Mouse (Mus musculus) intestine, embryonic 16.5 days (tissue): Measurements from ENCODE around the gene S100a11. TPM values are rescaled to one million over a fixed set of nuclear protein-coding genes. Genes with fewer than 3 reads are reported as not detected.
A peak's percentile ranks its signal among the peaks of the same experiment; 100 is the strongest.
"Not testable (repeated sequence)": the region's sequence is repeated elsewhere in the genome, so short reads cannot be mapped to it uniquely, and the experiment has no call there.

Experiments
- ATAC-seq: fragments of 200-750 bp; cut with Nextera tagmentation; 2 replicates; pipeline ENCODE4 v1.8.0; 2017; ENCODE audit warnings: moderate TSS enrichment, moderate library complexity
- H3K27ac ChIP-seq: fragments of 300-500 bp; sonication (generic); 2 replicates; pipeline ENCODE4 v1.5.1; 2014; ENCODE audit warnings: mild to moderate bottlenecking, low read length
- H3K27me3 ChIP-seq: fragments of 300-500 bp; sonication (generic); replicated peaks from 2 replicates; pipeline ENCODE4 v1.6.1; 2014; ENCODE audit warnings: low read length, control low read depth, mixed read lengths; ENCODE audit not compliant: control insufficient read depth, insufficient read depth
- H3K36me3 ChIP-seq: fragments of 300-500 bp; sonication (generic); 2 replicates; pipeline ENCODE4 v1.6.1; 2014; ENCODE audit warnings: low read length, control low read depth; ENCODE audit not compliant: control insufficient read depth, insufficient read depth
- H3K4me1 ChIP-seq: fragments of 300-500 bp; sonication (generic); 2 replicates; pipeline ENCODE4 v1.6.1; 2014; ENCODE audit warnings: low read length, control low read depth, mixed read lengths; ENCODE audit not compliant: control insufficient read depth, insufficient read depth
- H3K4me2 ChIP-seq: fragments of 300-500 bp; sonication (generic); 2 replicates; pipeline ENCODE4 v1.6.1; 2014; ENCODE audit warnings: low read depth, low read length, control low read depth
- H3K4me3 ChIP-seq: fragments of 300-500 bp; sonication (generic); 2 replicates; pipeline ENCODE4 v1.5.1; 2014; ENCODE audit warnings: mild to moderate bottlenecking, low read length
- H3K9ac ChIP-seq: fragments of 300-500 bp; sonication (generic); 2 replicates; pipeline ENCODE4 v1.6.1; 2014; ENCODE audit warnings: low read depth, low read length
- H3K9me3 ChIP-seq: fragments of 300-500 bp; sonication (generic); 2 replicates; pipeline ENCODE4 v1.6.1; 2016; ENCODE audit warnings: low read length, control low read depth; ENCODE audit not compliant: control insufficient read depth
- WGBS: fragments of 180-500 bp; shearing (Covaris S2); extraction: QIAGEN DNeasy Blood & Tissue Kit; methylation state at CpG from one replicate; pipeline ENCODE4 v1.1.7; 2014; 5-methylcytosine and 5-hydroxymethylcytosine counted together
- polyA plus RNA-seq: library from polyadenylated mRNA; unstranded; fragments of >200 nt; fragmentation: Nextera tagmentation; extraction: Ambion mirVana; gene quantifications from 2 replicates; pipeline ENCODE4 v1.2.1, GENCODE M21; 2015

S100a11 gene
- polyA plus RNA-seq, 1 experiment from 2014 or later = 730 TPM

DNA sequence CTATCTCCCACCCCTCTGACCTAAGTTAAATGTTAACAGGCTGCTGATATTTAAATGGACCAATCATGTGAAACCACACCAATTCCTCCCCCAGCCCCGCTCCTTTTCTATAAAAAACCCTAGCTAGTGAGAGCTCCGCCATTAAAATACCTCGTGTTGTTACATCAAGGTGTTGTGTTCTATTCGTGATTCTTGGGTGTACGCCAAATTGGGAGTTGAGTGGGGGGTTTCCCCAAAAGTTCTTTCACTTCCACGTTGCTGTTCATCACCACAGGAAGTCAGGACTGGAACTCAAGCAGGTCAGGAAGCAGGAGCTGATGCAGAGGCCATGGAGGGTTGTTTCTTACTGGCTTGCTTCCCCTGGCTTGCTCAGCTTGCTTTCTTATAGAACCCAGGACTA is 23.9 kb downstream of the S100a11 start:
- not testable (repeated sequence) for H3K9ac ChIP-seq, H3K27ac ChIP-seq, H3K4me1 ChIP-seq, H3K36me3 ChIP-seq, H3K4me2 ChIP-seq, H3K9me3 ChIP-seq, H3K27me3 ChIP-seq, H3K4me3 ChIP-seq, ATAC-seq
- WGBS = 77% methylated on average over 6 of the region's 6 CpGs

DNA sequence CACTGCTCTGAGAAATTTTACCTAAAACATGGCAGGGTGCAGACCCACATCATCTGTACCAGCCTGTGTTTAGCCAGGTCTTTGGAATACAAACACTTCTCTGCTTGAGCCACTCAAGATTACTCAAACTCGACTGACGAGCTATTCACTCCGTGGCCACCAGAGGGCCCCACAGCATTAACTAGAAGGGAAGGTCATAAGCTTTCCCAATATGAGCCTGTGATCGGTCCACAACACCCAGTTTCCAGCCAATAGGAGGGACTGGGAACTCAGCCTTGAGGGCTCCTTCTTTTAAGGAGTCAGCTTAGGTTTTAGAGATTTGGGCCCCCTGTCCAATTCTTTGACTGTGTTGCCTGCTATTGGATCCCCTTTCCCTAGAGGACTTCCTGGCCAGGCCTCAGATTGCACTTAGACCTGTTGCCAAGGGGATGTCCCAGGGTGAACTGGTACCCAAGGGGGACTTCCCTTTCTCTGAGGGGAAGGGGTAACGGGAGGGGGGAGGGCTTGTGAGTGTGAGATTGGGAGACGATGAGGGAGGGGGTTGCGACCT is 26.9 kb downstream of the S100a11 start:
- no peak overlapping the region for H3K27ac ChIP-seq
- H3K4me2 ChIP-seq = no peak overlapping the region
- no peaks in the 10 kb centered on the region for H3K36me3 ChIP-seq
- no peaks in the 10 kb centered on the region for H3K4me1 ChIP-seq
- peak; percentile 67 for ATAC-seq
- no peaks in the 10 kb centered on the region for H3K27me3 ChIP-seq
- whole genome bisulfite sequencing = 34% methylated on average over 7 of the region's 7 CpGs
- no peak overlapping the region for H3K9ac ChIP-seq
- H3K9me3 ChIP-seq = no peaks in the 10 kb centered on the region
- no peak overlapping the region for H3K4me3 ChIP-seq

DNA sequence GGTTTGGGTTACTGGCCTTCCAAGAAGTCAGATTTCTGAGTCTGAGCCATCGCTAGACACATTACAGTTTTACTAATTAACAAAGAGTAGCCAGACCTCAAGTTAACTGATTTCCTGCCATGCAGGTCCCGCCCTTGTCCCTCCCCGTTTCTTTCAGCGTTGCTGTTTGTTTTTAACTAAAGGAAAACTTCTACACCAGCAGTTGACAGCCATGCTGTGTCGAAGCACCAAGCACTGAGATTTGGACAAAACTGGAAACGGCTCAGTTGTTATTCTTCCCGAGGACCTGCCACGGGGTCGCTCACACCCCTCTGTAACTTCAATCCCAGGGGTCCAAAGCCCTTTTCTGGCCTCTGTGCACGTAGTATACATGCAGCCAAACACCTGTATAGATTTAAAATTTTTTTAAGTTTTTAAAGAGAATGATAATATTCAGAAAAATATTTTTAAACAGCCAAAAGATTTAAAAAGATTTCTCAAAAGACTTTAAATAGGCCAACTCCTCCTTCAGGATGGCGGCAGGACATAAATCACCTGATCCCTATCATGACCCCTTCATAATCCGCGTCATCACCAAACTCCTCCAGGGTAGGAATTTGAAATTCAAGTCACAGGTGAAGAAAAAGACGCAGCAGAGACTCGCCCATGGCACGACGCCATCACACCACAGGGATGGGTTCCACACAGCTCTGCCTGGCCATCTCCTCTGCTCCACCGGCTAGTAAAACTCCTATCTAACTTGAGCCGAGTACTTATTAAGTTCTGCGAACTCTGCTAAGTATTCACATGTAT is 27.7 kb downstream of the S100a11 start:
- Histone ChIP-seq H3K9me3 (no peaks in the 10 kb centered on the region), H3K4me1 (peaks cover 3% of the 10 kb centered on the region; the same call in 1 of the 2 replicates), H3K4me3 (no peak overlapping the region), H3K27me3 (no peaks in the 10 kb centered on the region), H3K27ac (no peak overlapping the region), H3K9ac (no peak overlapping the region), H3K4me2 (no peak overlapping the region), H3K36me3 (no peaks in the 10 kb centered on the region)
- no peak for ATAC-seq
- WGBS = 76% methylated on average over 20 of the region's 20 CpGs

DNA sequence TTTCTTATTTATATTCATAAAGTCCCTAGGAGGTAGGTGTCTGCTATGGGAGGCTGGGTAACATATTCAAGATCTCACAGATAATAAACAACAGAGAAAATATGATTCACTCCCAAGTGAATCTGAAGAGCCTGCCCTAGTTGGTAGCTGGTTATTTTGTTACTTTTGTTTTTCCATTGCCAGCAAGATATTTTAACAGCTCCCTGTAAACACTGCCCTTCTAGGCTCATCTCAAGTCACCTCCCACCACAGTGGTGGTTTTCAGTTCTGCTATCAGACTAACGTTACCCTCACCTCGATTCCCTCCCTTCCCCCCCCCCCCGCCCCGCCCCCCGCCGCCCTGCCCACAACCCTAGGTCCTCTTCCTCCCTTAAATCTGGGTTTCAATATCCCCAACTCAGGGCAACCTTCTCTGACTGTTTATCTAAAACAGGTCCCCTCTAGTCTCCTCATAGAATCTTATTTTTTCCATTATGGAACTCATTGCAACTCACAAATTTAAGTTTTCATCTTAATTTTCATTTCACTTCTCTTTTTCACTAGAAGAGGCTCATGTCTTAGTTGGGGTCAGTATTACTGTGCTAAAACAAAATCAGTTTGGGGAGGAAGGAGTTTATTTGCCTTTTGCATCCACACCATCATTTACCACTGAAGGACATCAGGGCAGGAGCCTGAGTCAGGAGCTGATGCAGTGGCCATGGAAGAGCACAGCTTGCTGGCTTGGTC is 28.4 kb downstream of the S100a11 start:
- H3K27me3 ChIP-seq = no peaks in the 10 kb centered on the region
- H3K4me2 ChIP-seq = no peak overlapping the region
- no peak overlapping the region for H3K4me3 ChIP-seq
- H3K27ac ChIP-seq = no peak overlapping the region
- WGBS = 70% methylated on average over 6 of the region's 6 CpGs
- H3K36me3 ChIP-seq = no peaks in the 10 kb centered on the region
- no peak overlapping the region for H3K9ac ChIP-seq
- no peaks in the 10 kb centered on the region for H3K9me3 ChIP-seq
- ATAC-seq = no peak
- peaks cover 3% of the 10 kb centered on the region; the same call in 1 of the 2 replicates for H3K4me1 ChIP-seq

DNA sequence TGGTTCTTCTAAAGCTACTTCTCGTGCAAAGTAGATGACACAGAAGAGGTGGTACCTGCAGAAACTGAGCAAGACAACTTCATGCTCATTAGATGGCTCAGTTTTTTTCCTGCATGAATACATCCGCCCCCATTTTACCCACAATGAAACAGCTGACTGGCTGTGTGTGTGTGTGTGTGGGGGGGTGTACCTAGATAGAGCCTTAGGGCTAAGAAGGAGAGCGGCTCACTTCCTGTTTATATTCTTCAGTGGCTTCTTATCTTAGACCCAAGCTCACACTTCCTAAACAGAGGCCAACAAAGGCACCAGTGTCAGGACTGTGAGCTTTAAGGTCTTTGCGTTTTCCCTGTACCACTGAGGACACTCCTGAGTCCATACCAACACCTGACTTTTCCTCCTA is 29.7 kb downstream of the S100a11 start:
- H3K4me3 ChIP-seq = no peak overlapping the region
- no peak for ATAC-seq

DNA sequence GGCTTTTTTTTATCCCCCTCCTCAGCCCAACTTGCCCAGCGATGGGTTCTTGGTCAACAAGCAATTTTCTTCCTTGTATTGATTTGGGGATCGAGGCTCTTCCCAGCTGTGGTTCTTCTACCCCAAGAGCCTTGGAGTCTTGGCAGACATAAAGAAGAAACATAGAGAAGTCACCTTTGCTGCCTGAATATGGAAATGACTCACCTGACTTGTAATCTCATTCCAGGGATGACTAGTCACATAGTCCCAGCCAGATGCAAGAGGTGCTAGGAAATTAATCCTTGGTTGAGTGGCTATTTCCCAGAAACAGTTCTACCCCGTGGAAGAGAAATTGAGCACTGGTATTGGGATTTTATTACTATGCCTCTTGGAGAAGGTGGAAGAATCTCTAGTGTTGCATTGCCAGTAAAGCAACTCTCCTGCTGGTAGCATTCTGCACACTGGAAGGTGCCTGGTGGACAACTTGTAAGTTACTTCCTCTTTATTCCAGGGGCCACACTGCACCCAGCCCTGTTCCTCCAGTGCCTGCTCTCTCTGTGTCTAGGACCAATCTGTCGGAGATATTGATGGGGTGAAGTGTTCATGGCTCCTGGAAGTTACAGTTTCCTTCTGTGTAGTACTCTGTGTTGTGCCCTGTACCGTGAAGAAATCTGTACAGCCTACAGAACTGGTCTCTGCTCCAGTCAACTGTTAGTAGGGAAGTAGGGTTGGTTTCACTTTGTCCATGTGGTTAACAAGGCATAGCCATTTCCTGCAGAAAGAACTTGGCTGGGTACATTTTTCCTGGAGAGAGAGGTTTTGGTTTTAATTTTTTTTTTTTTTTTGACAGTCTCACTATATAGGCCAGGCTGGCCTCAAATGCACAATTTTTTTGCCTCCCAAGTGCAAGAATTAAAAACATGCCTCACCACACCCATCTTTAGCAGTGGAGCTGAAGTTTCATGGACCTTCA is 31.9 kb downstream of the S100a11 start:
- Histone ChIP-seq H3K4me1 (peaks cover 19% of the 10 kb centered on the region), H3K36me3 (no peaks in the 10 kb centered on the region), H3K4me3 (no peak overlapping the region), H3K4me2 (no peak overlapping the region), H3K27ac (no peak overlapping the region), H3K9ac (no peak overlapping the region), H3K27me3 (no peaks in the 10 kb centered on the region), H3K9me3 (no peaks in the 10 kb centered on the region)
- 81% methylated on average over 5 of the region's 5 CpGs for WGBS
- no peak for ATAC-seq

More for the DNA sequence above, 29.7 kb downstream of the S100a11 start:
- 59% methylated on average over 4 of the region's 4 CpGs for WGBS
- no peak overlapping the region for H3K27ac ChIP-seq
- no peak overlapping the region for H3K4me2 ChIP-seq
- peaks cover 11% of the 10 kb centered on the region for H3K4me1 ChIP-seq
- H3K9me3 ChIP-seq = no peaks in the 10 kb centered on the region
- no peaks in the 10 kb centered on the region for H3K27me3 ChIP-seq
- no peak overlapping the region for H3K9ac ChIP-seq
- H3K36me3 ChIP-seq = no peaks in the 10 kb centered on the region

DNA sequence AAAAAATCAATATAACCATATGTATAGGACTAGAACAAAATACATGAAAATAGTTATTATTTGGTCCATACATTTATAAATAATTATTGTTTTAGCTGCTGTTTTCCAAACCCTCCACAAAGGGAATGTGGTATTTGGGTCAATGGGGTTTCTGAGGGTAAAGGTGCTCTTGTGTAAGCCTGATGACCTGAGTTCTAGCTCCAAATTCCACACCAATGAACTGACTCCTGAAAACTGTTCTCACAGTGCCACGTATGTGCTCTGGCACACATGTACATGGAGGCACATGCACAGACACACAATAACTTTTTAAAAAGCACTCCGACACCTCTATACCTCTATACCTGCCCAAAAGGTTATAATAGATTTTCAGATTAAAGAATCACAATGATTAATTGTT is 33.0 kb downstream of the S100a11 start:
- Histone ChIP-seq H3K4me1 (peaks cover 27% of the 10 kb centered on the region), H3K27ac (no peak overlapping the region), H3K27me3 (no peaks in the 10 kb centered on the region), H3K9ac (no peak overlapping the region), H3K36me3 (no peaks in the 10 kb centered on the region), H3K4me2 (no peak overlapping the region), H3K4me3 (no peak overlapping the region), H3K9me3 (no peaks in the 10 kb centered on the region)
- WGBS = 97% methylated on average over 2 of the region's 2 CpGs
- no peak for ATAC-seq

DNA sequence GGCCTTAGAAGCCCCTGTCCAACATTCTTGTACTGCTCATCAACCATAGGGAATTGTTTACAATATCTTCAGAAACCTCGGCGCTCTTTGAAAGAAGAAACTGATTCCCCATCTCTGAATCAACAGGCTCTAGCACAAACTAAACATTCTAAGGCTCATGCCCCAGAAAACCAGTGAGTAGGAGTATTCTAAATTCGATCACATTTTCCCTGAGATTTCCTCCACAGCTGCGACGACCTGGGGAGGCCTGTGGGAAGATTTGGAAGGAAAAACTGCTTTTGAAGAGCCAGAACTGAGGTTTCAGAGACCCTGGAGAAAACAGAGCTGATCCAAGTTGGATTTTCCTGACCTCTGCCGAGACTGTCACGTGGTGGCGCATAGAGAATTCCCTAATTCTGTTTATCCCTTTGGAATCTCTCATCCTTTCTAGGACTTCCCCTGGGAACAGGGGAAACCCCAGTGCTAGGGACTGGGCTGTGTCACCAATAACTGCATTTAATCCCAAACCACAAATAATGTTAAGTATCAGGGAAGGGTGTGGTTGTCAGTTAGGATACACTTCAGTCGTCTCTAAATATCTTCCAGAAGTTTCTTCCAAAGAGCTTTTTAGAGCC is 33.6 kb downstream of the S100a11 start:
- Histone ChIP-seq H3K36me3 (no peaks in the 10 kb centered on the region), H3K27me3 (no peaks in the 10 kb centered on the region), H3K4me1 (peaks cover 32% of the 10 kb centered on the region), H3K9ac (peak overlapping the region; percentile 87; the same call in 1 of the 2 replicates), H3K9me3 (no peaks in the 10 kb centered on the region), H3K4me3 (peak overlapping the region; percentile 80; the same call in 1 of the 2 replicates), H3K27ac (peak overlapping the region; percentile 86; the same call in 1 of the 2 replicates), H3K4me2 (peak overlapping the region; percentile 79)
- ATAC-seq = no peak
- 49% methylated on average over 9 of the region's 9 CpGs for WGBS
